Mouse (Mus musculus): ENCODE results near the gene Zfhx3.

DNA sequence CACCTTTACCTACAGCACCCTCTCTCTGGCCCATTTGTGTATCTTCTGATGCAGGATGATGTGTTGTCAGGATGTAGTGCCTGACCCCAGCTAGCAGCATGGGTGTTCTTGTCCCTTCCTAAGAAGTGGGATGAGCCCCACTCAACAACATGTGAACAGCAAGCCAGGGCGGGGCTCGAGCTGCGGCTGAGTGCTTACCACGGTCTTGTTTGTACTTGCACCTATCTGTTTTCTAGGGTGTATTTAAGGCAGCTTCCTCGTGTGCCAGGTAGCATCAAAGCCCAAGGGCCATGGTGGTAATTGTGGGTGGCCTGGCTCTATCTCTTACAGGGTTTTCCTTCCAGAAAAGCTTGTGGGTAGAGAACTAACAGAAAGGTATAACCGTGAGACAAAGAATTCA is 937.7 kb downstream of the Zfhx3 start:
- no peak for TF ChIP-seq CTCF (IDR thresholded peaks at IDR 0.05; ENCODE audit: low read depth, low read length)
- TF ChIP-seq POLR2A (IDR thresholded peaks at IDR 0.05; ENCODE audit: borderline replicate concordance, low read depth, low read length) = no peak
